Mouse (Mus musculus): Measurements from ENCODE around the gene Lpcat3.
A peak's percentile ranks its signal among the peaks of the same experiment; 100 is the strongest.

DNA sequence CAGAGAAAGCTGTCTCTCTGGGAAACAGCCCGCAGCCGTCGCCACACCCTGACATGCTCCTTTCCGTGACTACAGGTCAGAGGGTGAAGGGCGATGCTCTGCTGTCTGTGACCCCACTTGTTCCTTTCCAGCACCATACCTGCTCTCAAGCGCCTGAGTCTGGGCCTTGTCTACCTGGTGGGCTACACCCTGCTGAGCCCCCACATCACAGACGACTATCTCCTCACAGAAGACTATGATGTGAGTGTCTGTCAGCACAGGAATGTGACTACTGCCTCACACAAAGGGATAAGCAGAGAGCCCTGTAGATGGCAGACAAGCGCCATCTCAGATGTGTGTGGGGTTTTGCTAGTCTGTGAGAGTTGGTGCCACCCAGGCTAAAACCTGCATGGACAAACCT is 38.5 kb downstream of the Lpcat3 start:
- 0 out of 2 replicates have a peak, but pooled peaks have one; percentile 17 for TF ChIP-seq CTCF (conservative IDR thresholded peaks at IDR 0.05; ENCODE audit: insufficient read depth, insufficient read length, low read depth, low read length)
- no peak for TF ChIP-seq POLR2A (IDR thresholded peaks at IDR 0.05; ENCODE audit: low read depth, low read length)

Data from kidney, adult 2 months (tissue).